Mouse (Mus musculus) ES-E14 (cell line): Measurements from ENCODE around the gene Tmem205. TPM values are rescaled to one million over a fixed set of nuclear protein-coding genes. Genes with fewer than 3 reads are reported as not detected.

ENCODE experiments used
- DNase-seq: peaks from one replicate; pipeline ENCODE4 v3.0.0-alpha.2; 2013; ENCODE audit warnings: low read depth, low spot score
- H3K27ac ChIP-seq: 2 replicates; pipeline ENCODE4 v1.5.1; 2012; ENCODE audit warnings: low read depth, mild to moderate bottlenecking, low read length, moderate library complexity, mixed read lengths; ENCODE audit not compliant: poor library complexity, insufficient read depth, severe bottlenecking
- H3K36me3 ChIP-seq: 2 replicates; pipeline ENCODE4 v1.6.1; 2012; ENCODE audit warnings: mild to moderate bottlenecking, low read length, moderate library complexity, mixed read lengths; ENCODE audit not compliant: control insufficient read depth, poor library complexity, insufficient read depth, severe bottlenecking
- H3K4me1 ChIP-seq, 2 experiments: fragments of 150-350 bp in 1 of 2; sonication (generic) in 1 of 2; 2 replicates each; pipeline ENCODE4 v1.6.1; 2012; ENCODE audit warnings: low read length in 2 of 2, mild to moderate bottlenecking in 1 of 2, mixed read lengths in 1 of 2; ENCODE audit not compliant: control insufficient read depth in 2 of 2, insufficient read depth in 2 of 2, poor library complexity in 1 of 2
- H3K4me3 ChIP-seq, 2 experiments: fragments of 150-350 bp in 1 of 2; sonication (generic) in 1 of 2; 2 replicates each; pipeline ENCODE4 v1.5.1; 2012; ENCODE audit warnings: low read length in 2 of 2, low read depth in 1 of 2, mild to moderate bottlenecking in 1 of 2, mixed read lengths in 1 of 2; ENCODE audit not compliant: insufficient read depth in 1 of 2, poor library complexity in 1 of 2, severe bottlenecking in 1 of 2
- H3K9ac ChIP-seq: 2 replicates; pipeline ENCODE4 v1.6.1; 2012; ENCODE audit warnings: low read depth, mild to moderate bottlenecking, low read length, mixed read lengths; ENCODE audit not compliant: poor library complexity, insufficient read depth, severe bottlenecking
- H3K9me3 ChIP-seq: fragments of 150-350 bp; sonication (generic); 2 replicates; pipeline ENCODE4 v1.6.1; 2012; ENCODE audit warnings: low read depth, mild to moderate bottlenecking, low read length; ENCODE audit not compliant: control insufficient read depth, insufficient read depth
- CHD2 ChIP-seq: IDR thresholded peaks from 2 replicates; pipeline ENCODE4 v1.6.1; 2014; ENCODE audit warnings: mild to moderate bottlenecking, low read depth, low read length, inconsistent platforms
- HCFC1 ChIP-seq: IDR thresholded peaks from 2 replicates; pipeline ENCODE4 v1.6.1; 2012; ENCODE audit warnings: low read length, inconsistent platforms, borderline replicate concordance; ENCODE audit not compliant: insufficient read depth
- MAFK ChIP-seq: IDR thresholded peaks from 2 replicates; pipeline ENCODE4 v1.6.1; 2014; ENCODE audit warnings: mild to moderate bottlenecking, low read depth, low read length, inconsistent platforms; ENCODE audit not compliant: insufficient read depth
- ZC3H11A ChIP-seq: IDR thresholded peaks from 2 replicates; pipeline ENCODE4 v1.6.1; 2012; ENCODE audit warnings: low read depth, mild to moderate bottlenecking, inconsistent platforms, low read length, borderline replicate concordance
- ZNF384 ChIP-seq: IDR thresholded peaks from 2 replicates; pipeline ENCODE4 v1.6.1; 2012; ENCODE audit warnings: low read depth, low read length, inconsistent platforms
- in situ Hi-C, 2 experiments: fragments of 600-800 bp; cut with MboI; formaldehyde crosslinking; loops; one replicate each; pipeline ENCODE4 v1.15.1; 2025; ENCODE audit warnings: low sequenced_read_pairs in 2 of 2, inconsistent platforms in 1 of 2; ENCODE audit not compliant: unreplicated experiment in 2 of 2
- total RNA-seq: library from RNA; depleted of rRNA; stranded (reverse); fragments of 300-350 nt; gene quantifications from 2 replicates; pipeline ENCODE4 v1.2.3, GENCODE M21; 2012

Gene Tmem205
- total RNA-seq, 1 experiment: 38.1 TPM

DNA sequence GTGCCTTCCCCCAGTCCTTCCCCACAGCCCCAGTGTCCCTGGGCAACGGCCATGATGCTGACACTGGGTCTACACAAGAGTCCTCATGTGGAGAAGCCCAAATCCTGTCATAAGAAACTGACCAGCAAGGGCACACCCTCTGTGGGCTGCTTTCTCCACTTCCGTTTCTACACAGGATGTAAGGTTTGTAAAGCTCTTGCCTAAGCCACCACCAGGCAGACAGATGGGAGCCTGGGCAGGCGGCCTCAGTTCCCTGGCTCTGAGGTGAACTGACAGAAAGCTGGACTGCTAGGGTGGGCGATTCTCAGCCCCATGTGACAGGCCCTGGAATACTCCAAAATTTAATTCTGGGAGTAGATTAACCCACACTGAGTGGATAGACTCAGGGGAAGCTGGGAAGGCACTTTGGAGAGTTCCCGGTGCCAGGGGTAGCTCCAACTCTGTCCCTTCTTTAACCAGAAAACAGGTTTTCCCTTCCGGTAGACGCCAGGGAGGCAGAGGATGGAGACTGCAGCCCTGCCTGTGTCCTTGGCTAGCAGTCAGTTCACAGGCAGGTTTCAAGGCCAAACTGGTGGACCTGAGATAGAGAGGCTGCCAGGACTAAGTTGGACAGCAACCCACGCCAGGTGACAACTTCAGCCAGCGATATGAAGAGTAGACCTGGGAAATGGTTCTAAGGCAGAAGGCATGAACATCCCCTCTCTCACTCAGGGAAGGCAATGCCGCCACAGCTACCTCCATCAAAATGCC, 17.7 kb downstream of the Tmem205 start:
- no peaks in the 10 kb centered on the region for H3K36me3 ChIP-seq
- H3K9me3 ChIP-seq: no peaks in the 10 kb centered on the region
- no peak overlapping the region for H3K4me3 ChIP-seq
- in situ Hi-C loops: no loop called here
- no peak for DNase-seq
- H3K9ac ChIP-seq: no peak overlapping the region
- no peaks in the 10 kb centered on the region for H3K4me1 ChIP-seq
- no peak overlapping the region for H3K27ac ChIP-seq
- TF ChIP-seq MAFK: no peak
- no peak for TF ChIP-seq ZC3H11A
- no peak for TF ChIP-seq ZNF384

GRCm38 (mm10) chr9:21908216-21908615, 19.1 kb downstream of the Tmem205 start:
- no peak overlapping the region for H3K27ac ChIP-seq
- no peaks in the 10 kb centered on the region for H3K9me3 ChIP-seq
- peaks cover 0 to 1% of the 10 kb centered on the region in 2 experiments; a peak in 1 of 4 replicates for H3K4me1 ChIP-seq
- no peak for DNase-seq
- H3K9ac ChIP-seq: no peak overlapping the region
- no peak overlapping the region for H3K4me3 ChIP-seq
- H3K36me3 ChIP-seq: no peaks in the 10 kb centered on the region
- in situ Hi-C loops: no loop called here
- TF ChIP-seq HCFC1 (no peak), ZC3H11A (no peak), MAFK (no peak), CHD2 (no peak), ZNF384 (no peak)

- DNase-seq: no peak
- in situ Hi-C loops: no loop called here
- Histone ChIP-seq H3K4me3 (no peak overlapping the region), H3K36me3 (no peaks in the 10 kb centered on the region), H3K4me1 (peaks cover 0 to 4% of the 10 kb centered on the region in 2 experiments; a peak in 1 of 4 replicates), H3K9ac (no peak overlapping the region), H3K27ac (no peak overlapping the region), H3K9me3 (no peaks in the 10 kb centered on the region)
- TF ChIP-seq HCFC1: no peak
- TF ChIP-seq CHD2: no peak
- TF ChIP-seq ZC3H11A: no peak
- no peak for TF ChIP-seq ZNF384
- no peak for TF ChIP-seq MAFK
These were observed 23.3 kb downstream of the Tmem205 start for GRCm38 (mm10) chr9:21904031-21904430.

- in situ Hi-C loops: no loop called here
- Histone ChIP-seq H3K9me3 (no peaks in the 10 kb centered on the region), H3K9ac (peak overlapping the region; percentile 13; the same call in 1 of the 2 replicates), H3K36me3 (no peaks in the 10 kb centered on the region), H3K4me3 (peak overlapping the region; percentile 30 to 81), H3K4me1 (peaks cover 0 to 4% of the 10 kb centered on the region in 2 experiments; a peak in 1 of 4 replicates), H3K27ac (no peak overlapping the region)
- TF ChIP-seq HCFC1 (peak; percentile 94), MAFK (no peak)
- peak; percentile 53 for DNase-seq
These were observed 26.0 kb downstream of the Tmem205 start for GRCm38 (mm10) chr9:21901223-21901820.
